Mouse (Mus musculus) heart, embryonic 14.5 days (tissue): ENCODE data around the gene Gmfb. TPM values are rescaled to one million over a fixed set of nuclear protein-coding genes. Genes with fewer than 3 reads are reported as not detected.

Source experiments
- ATAC-seq: fragments of 200-750 bp; cut with Nextera tagmentation; 2 replicates; pipeline ENCODE4 v1.8.0; 2017; ENCODE audit warnings: low read depth, moderate TSS enrichment; ENCODE audit not compliant: insufficient number of reproducible peaks, insufficient read depth, low FRiP score
- H3K27ac ChIP-seq, 2 experiments: fragments of 200-500 bp in 1 of 2; fragments of 300-500 bp in 1 of 2; sonication (generic) in 1 of 2; replicated peaks in 1 of 2; 2 replicates each; pipeline ENCODE4 v1.5.1; 2012 to 2014; ENCODE audit warnings: low read depth in 2 of 2, low read length in 2 of 2, control low read depth in 1 of 2, mild to moderate bottlenecking in 1 of 2, mixed read lengths in 1 of 2; ENCODE audit not compliant: control insufficient read depth in 1 of 2, insufficient read depth in 1 of 2
- H3K27me3 ChIP-seq: fragments of 300-500 bp; sonication (generic); 2 replicates; pipeline ENCODE4 v1.6.1; 2014; ENCODE audit warnings: mild to moderate bottlenecking, low read length, control low read depth; ENCODE audit not compliant: control insufficient read depth, insufficient read depth
- H3K36me3 ChIP-seq: fragments of 300-500 bp; sonication (generic); 2 replicates; pipeline ENCODE4 v1.6.1; 2014; ENCODE audit warnings: mild to moderate bottlenecking, control low read depth, low read length, mixed read lengths; ENCODE audit not compliant: control insufficient read depth, insufficient read depth
- H3K4me1 ChIP-seq, 2 experiments: fragments of 200-500 bp in 1 of 2; fragments of 300-500 bp in 1 of 2; sonication (generic) in 1 of 2; 2 replicates each; pipeline ENCODE4 v1.6.1; 2012 to 2014; ENCODE audit warnings: low read length in 2 of 2, control low read depth in 1 of 2, mixed read lengths in 1 of 2; ENCODE audit not compliant: control insufficient read depth in 2 of 2, insufficient read depth in 2 of 2
- H3K4me2 ChIP-seq: fragments of 300-500 bp; sonication (generic); 2 replicates; pipeline ENCODE4 v1.6.1; 2014; ENCODE audit warnings: mild to moderate bottlenecking, low read length
- H3K4me3 ChIP-seq, 2 experiments: fragments of 200-500 bp in 1 of 2; fragments of 300-500 bp in 1 of 2; sonication (generic) in 1 of 2; 2 replicates each; pipeline ENCODE4 v1.5.1; 2012 to 2014; ENCODE audit warnings: low read length in 2 of 2, mild to moderate bottlenecking in 2 of 2, control low read depth in 1 of 2, low read depth in 1 of 2, moderate library complexity in 1 of 2; ENCODE audit not compliant: control insufficient read depth in 1 of 2, insufficient read depth in 1 of 2
- H3K9ac ChIP-seq: fragments of 300-500 bp; sonication (generic); 2 replicates; pipeline ENCODE4 v1.6.1; 2014; ENCODE audit warnings: mild to moderate bottlenecking, low read length
- H3K9me3 ChIP-seq: fragments of 300-500 bp; sonication (generic); 2 replicates; pipeline ENCODE4 v1.6.1; 2016; ENCODE audit warnings: low read length, control low read depth; ENCODE audit not compliant: control insufficient read depth
- WGBS: fragments of 180-500 bp; shearing (Covaris S2); extraction: QIAGEN DNeasy Blood & Tissue Kit; methylation state at CpG from one replicate; pipeline ENCODE4 v1.1.7; 2014; 5-methylcytosine and 5-hydroxymethylcytosine counted together
- polyA plus RNA-seq: library from polyadenylated mRNA; unstranded; fragments of >200 nt; fragmentation: Nextera tagmentation; extraction: Ambion mirVana; gene quantifications from 2 replicates; pipeline ENCODE4 v1.2.1, GENCODE M21; 2014

Gmfb gene
- polyA plus RNA-seq, 1 experiment from 2014 or later = 60.5 TPM

- H3K9me3 ChIP-seq = no peaks in the 10 kb centered on the region
- no peak for ATAC-seq
- H3K27me3 ChIP-seq = no peaks in the 10 kb centered on the region
- H3K9ac ChIP-seq = no peak overlapping the region
- H3K4me3 ChIP-seq = no peak overlapping the region
- H3K4me2 ChIP-seq = no peak overlapping the region
- H3K36me3 ChIP-seq = peaks cover 69% of the 10 kb centered on the region
- 0 out of 4 replicates have a peak, but pooled peaks cover 0 to under 1% of the 10 kb centered on the region in 2 experiments for H3K4me1 ChIP-seq
- 84% methylated on average over 12 of the region's 12 CpGs for WGBS
- no peak overlapping the region for H3K27ac ChIP-seq
Observed at GRCm38 (mm10) chr14:46767116-46767515, 54.9 kb downstream of the Gmfb start.

- no peaks in the 10 kb centered on the region for H3K9me3 ChIP-seq
- H3K36me3 ChIP-seq = peaks cover 14% of the 10 kb centered on the region
- peak overlapping the region; percentile 68 to 82 for H3K4me3 ChIP-seq
- H3K27me3 ChIP-seq = no peaks in the 10 kb centered on the region
- peak overlapping the region; percentile 90 for H3K4me2 ChIP-seq
- peaks cover 2 to 13% of the 10 kb centered on the region in 2 experiments; a peak in 2 of 4 replicates for H3K4me1 ChIP-seq
- no peak overlapping the region for H3K27ac ChIP-seq
- no peak for ATAC-seq
- H3K9ac ChIP-seq = peak overlapping the region; percentile 83
- 38% methylated on average over 6 of the region's 6 CpGs for WGBS
Observed at GRCm38 (mm10) chr14:46761186-46761585, 60.9 kb downstream of the Gmfb start.

GRCm38 (mm10) chr14:46760355-46761029 is 61.5 kb downstream of the Gmfb start, which contains the start of gene Cdkn3:
Cdkn3 (plus strand) TSS chr14:46760541.
- no peak within 1 kb of the TSS for H3K27ac ChIP-seq
- H3K9ac ChIP-seq = peak within 1 kb of the TSS; percentile 83
- H3K27me3 ChIP-seq = no peaks in the 10 kb centered on the region
- peak within 1 kb of the TSS; percentile 90 for H3K4me2 ChIP-seq
- H3K9me3 ChIP-seq = no peaks in the 10 kb centered on the region
- peaks cover 11% of the 10 kb centered on the region; the same call in 1 of the 2 replicates for H3K36me3 ChIP-seq
- peak within 1 kb of the TSS; percentile 68 to 82 for H3K4me3 ChIP-seq
- peaks cover 2 to 13% of the 10 kb centered on the region in 2 experiments; a peak in 2 of 4 replicates for H3K4me1 ChIP-seq
- under 1% methylated on average over 54 of the region's 54 CpGs for WGBS
- peak; percentile 99 for ATAC-seq

GRCm38 (mm10) chr14:46759970-46760354 is 62.1 kb downstream of the Gmfb start:
- under 1% methylated on average over 7 of the region's 7 CpGs for WGBS
- Histone ChIP-seq H3K27ac (no peak overlapping the region), H3K4me1 (peaks cover 2 to 13% of the 10 kb centered on the region in 2 experiments; a peak in 2 of 4 replicates), H3K9ac (no peak overlapping the region), H3K27me3 (no peaks in the 10 kb centered on the region), H3K4me2 (peak overlapping the region; percentile 90), H3K9me3 (no peaks in the 10 kb centered on the region), H3K4me3 (peak overlapping the region; percentile 68 to 82), H3K36me3 (peaks cover 7% of the 10 kb centered on the region; the same call in 1 of the 2 replicates)
- no peak for ATAC-seq

Other genes starting within 250 kb of the Gmfb start
- 50.1 and 57.5 TPM in 2 replicates for gene Cdkn3, start 61.7 kb downstream of the Gmfb start, polyA plus RNA-seq
- gene Cnih1, start 33.8 kb downstream of the Gmfb start, polyA plus RNA-seq = 164 and 174 TPM in 2 replicates
- gene Cgrrf1, start 9.9 kb upstream of the Gmfb start, polyA plus RNA-seq = 29.7 and 35.3 TPM in 2 replicates
- gene Samd4, start 60.6 kb upstream of the Gmfb start, polyA plus RNA-seq = 11.0 and 12.0 TPM in 2 replicates